Mouse (Mus musculus): Measurements from ENCODE around the gene Idi1. TPM values are rescaled to one million over a fixed set of nuclear protein-coding genes. Genes with fewer than 3 reads are reported as not detected.
"Not testable (repeated sequence)": the region's sequence is repeated elsewhere in the genome, so short reads cannot be mapped to it uniquely, and the experiment has no call there.

Gene Idi1
- polyA plus RNA-seq, 1 experiment: 18.6 TPM

GRCm38 (mm10) chr13:8886185-8886560 is 872 bp downstream of the Idi1 start:
- no peak for DNase-seq (ENCODE audit: low read depth)

- DNase-seq (ENCODE audit: low read depth): no peak
These were observed 3.3 kb downstream of the Idi1 start for GRCm38 (mm10) chr13:8888603-8889002.

- not testable (repeated sequence) for DNase-seq (ENCODE audit: low read depth)
These were observed 20.7 kb downstream of the Idi1 start for GRCm38 (mm10) chr13:8905986-8906385.

GRCm38 (mm10) chr13:8913890-8914289 is 28.6 kb downstream of the Idi1 start:
- DNase-seq (ENCODE audit: low read depth): not testable (repeated sequence)

- DNase-seq (ENCODE audit: low read depth): no peak
These were observed 48.2 kb downstream of the Idi1 start for GRCm38 (mm10) chr13:8933499-8933898.

GRCm38 (mm10) chr13:8937611-8938140 is 52.4 kb downstream of the Idi1 start:
- not testable (repeated sequence) for DNase-seq (ENCODE audit: low read depth)

- not testable (repeated sequence) for DNase-seq (ENCODE audit: low read depth)
These were observed 55.8 kb downstream of the Idi1 start for GRCm38 (mm10) chr13:8941110-8941509.

GRCm38 (mm10) chr13:8941701-8942100 is 56.4 kb downstream of the Idi1 start:
- not testable (repeated sequence) for DNase-seq (ENCODE audit: low read depth)

Other genes starting within 250 kb of the Idi1 start
- 14.4 and 14.8 TPM in 2 replicates for gene Wdr37, start 13.6 kb upstream of the Idi1 start, polyA plus RNA-seq (2012; rRNA removed)
- 0.20 TPM in 1 of 2 replicates, not detected in the other for gene Gm9745, start 62.7 kb downstream of the Idi1 start, polyA plus RNA-seq (2012; rRNA removed)
- gene Idi2, start 67.4 kb downstream of the Idi1 start, polyA plus RNA-seq (2012; rRNA removed): not detected in 2 replicates
- gene Gtpbp4, start 110.6 kb downstream of the Idi1 start, polyA plus RNA-seq (2012; rRNA removed): 9.8 and 10.1 TPM in 2 replicates
- gene Larp4b, start 208.4 kb downstream of the Idi1 start, polyA plus RNA-seq (2012; rRNA removed): 18.3 and 28.3 TPM in 2 replicates

All from gonadal fat pad, adult 2 months (tissue).